Mouse (Mus musculus): Measurements from ENCODE around the gene Tfr2.

- TF ChIP-seq CTCF (IDR thresholded peaks at IDR 0.05; ENCODE audit: low read depth, low read length) (no peak), POLR2AphosphoS5 (IDR thresholded peaks at IDR 0.05; ENCODE audit: insufficient replicate concordance, low read depth, low read length) (no peak)
Observed at GRCm38 (mm10) chr5:137569665-137570064, at the start of gene Tfr2.
